Mouse (Mus musculus) MEL (cell line): ENCODE data around the gene Tprn.

ENCODE experiments used
- CTCF ChIP-seq, 3 experiments: IDR thresholded peaks in 2 of 3; conservative IDR thresholded peaks in 1 of 3; 2 replicates each; pipeline ENCODE4 v1.5.1; 2011 to 2012; ENCODE audit warnings: low read length in 3 of 3, low read depth in 2 of 3, mild to moderate bottlenecking in 2 of 3, improper control_type of control experiment in 1 of 3, inconsistent platforms in 1 of 3, mixed read lengths in 1 of 3, moderate library complexity in 1 of 3; ENCODE audit not compliant: control insufficient read depth in 1 of 3, insufficient read depth in 1 of 3, poor library complexity in 1 of 3, severe bottlenecking in 1 of 3
- MYB ChIP-seq: IDR thresholded peaks from 2 replicates; pipeline ENCODE4 v1.6.1; 2011; ENCODE audit warnings: mild to moderate bottlenecking, low read depth, low read length, improper control_type of control experiment
- POLR2A ChIP-seq, 2 experiments: IDR thresholded peaks; 2 replicates each; pipeline ENCODE4 v1.6.1; 2011 to 2012; ENCODE audit warnings: low read length in 2 of 2, mild to moderate bottlenecking in 2 of 2, control low read depth in 1 of 2, improper control_type of control experiment in 1 of 2, low read depth in 1 of 2, moderate library complexity in 1 of 2; ENCODE audit not compliant: control insufficient read depth in 1 of 2, insufficient read depth in 1 of 2, poor library complexity in 1 of 2
- ZKSCAN1 ChIP-seq: IDR thresholded peaks from 2 replicates; pipeline ENCODE4 v1.6.1; 2012; ENCODE audit warnings: low read depth, mild to moderate bottlenecking, inconsistent platforms, low read length, improper control_type of control experiment, moderate library complexity

- TF ChIP-seq CTCF (IDR thresholded peaks at IDR 0.05 in 2 of 3, conservative IDR thresholded peaks at IDR 0.05 in 1 of 3; ENCODE audit: control insufficient read depth in 1 of 3, insufficient read depth in 1 of 3, low read depth in 2 of 3, low read length in 3 of 3, poor library complexity in 1 of 3, severe bottlenecking in 1 of 3) (no peak), POLR2A (IDR thresholded peaks at IDR 0.05; ENCODE audit: control insufficient read depth in 1 of 2, insufficient read depth in 1 of 2, low read depth in 1 of 2, low read length in 2 of 2, poor library complexity in 1 of 2) (no peak), ZKSCAN1 (no peak), MYB (no peak)
Measured at GRCm38 (mm10) chr2:25239766-25240165, 22.7 kb upstream of the Tprn start.
